Mouse (Mus musculus) intestine, postnatal 0 days (tissue): ENCODE data around the gene Tprgl. TPM values are rescaled to one million over a fixed set of nuclear protein-coding genes. Genes with fewer than 3 reads are reported as not detected.

ENCODE experiments used
- ATAC-seq: fragments of 200-750 bp; cut with Nextera tagmentation; 2 replicates; pipeline ENCODE4 v1.8.0; 2017; ENCODE audit warnings: mild to moderate bottlenecking, moderate TSS enrichment, moderate library complexity
- H3K27ac ChIP-seq: fragments of 300-500 bp; sonication (generic); 2 replicates; pipeline ENCODE4 v1.5.1; 2014; ENCODE audit warnings: mild to moderate bottlenecking, low read depth, low read length, moderate library complexity
- H3K27me3 ChIP-seq: fragments of 300-500 bp; sonication (generic); replicated peaks from 2 replicates; pipeline ENCODE4 v1.6.1; 2014; ENCODE audit warnings: low read length, mixed read lengths; ENCODE audit not compliant: control insufficient read depth, insufficient read depth
- H3K36me3 ChIP-seq: fragments of 300-500 bp; sonication (generic); 2 replicates; pipeline ENCODE4 v1.6.1; 2014; ENCODE audit warnings: mild to moderate bottlenecking, moderate library complexity; ENCODE audit not compliant: control insufficient read depth, insufficient read depth
- H3K4me1 ChIP-seq: fragments of 300-500 bp; sonication (generic); replicated peaks from 2 replicates; pipeline ENCODE4 v1.6.1; 2014; ENCODE audit warnings: antibody characterized with exemption, low read length, mixed read lengths; ENCODE audit not compliant: control insufficient read depth, insufficient read depth
- H3K4me2 ChIP-seq: fragments of 300-500 bp; sonication (generic); replicated peaks from 2 replicates; pipeline ENCODE4 v1.6.1; 2014; ENCODE audit warnings: low read depth, mild to moderate bottlenecking, moderate library complexity
- H3K4me3 ChIP-seq: fragments of 300-500 bp; sonication (generic); 2 replicates; pipeline ENCODE4 v1.5.1; 2014; ENCODE audit warnings: low read depth, low read length
- H3K9ac ChIP-seq: fragments of 300-500 bp; sonication (generic); 2 replicates; pipeline ENCODE4 v1.6.1; 2014; ENCODE audit warnings: mild to moderate bottlenecking, low read depth, low read length
- H3K9me3 ChIP-seq: fragments of 300-500 bp; sonication (generic); 2 replicates; pipeline ENCODE4 v1.6.1; 2016; ENCODE audit warnings: mixed run types; ENCODE audit not compliant: control insufficient read depth
- CTCF ChIP-seq: sonication (generic); IDR thresholded peaks from 2 replicates; pipeline ENCODE4 v1.5.1; 2016; ENCODE audit warnings: low read depth, mild to moderate bottlenecking, control low read depth, antibody characterized with exemption, moderate library complexity
- WGBS: fragments of 180-500 bp; shearing (Covaris S2); extraction: QIAGEN DNeasy Blood & Tissue Kit; methylation state at CpG from one replicate; pipeline ENCODE4 v1.1.7; 2014; 5-methylcytosine and 5-hydroxymethylcytosine counted together
- polyA plus RNA-seq: library from polyadenylated mRNA; unstranded; fragments of >200 nt; fragmentation: Nextera tagmentation; extraction: Ambion mirVana; gene quantifications from 2 replicates; pipeline ENCODE4 v1.2.1, GENCODE M21; 2015

Gene Tprgl
- polyA plus RNA-seq, 1 experiment from 2014 or later, result 95.4 TPM

GRCm38 (mm10) chr4:154167053-154167452 is 6.6 kb upstream of the Tprgl start:
- 0 out of 2 replicates have a peak, but pooled peaks cover 2% of the 10 kb centered on the region for H3K4me1 ChIP-seq
- no peak overlapping the region for H3K27ac ChIP-seq
- peak; percentile 80 for TF ChIP-seq CTCF
- ATAC-seq, result no peak
- H3K9me3 ChIP-seq, result no peaks in the 10 kb centered on the region
- 19% methylated on average over 5 of the region's 5 CpGs for WGBS
- no peak overlapping the region for H3K9ac ChIP-seq
- no peak overlapping the region for H3K4me2 ChIP-seq
- H3K27me3 ChIP-seq, result peaks cover 42% of the 10 kb centered on the region
- no peak overlapping the region for H3K4me3 ChIP-seq
- no peaks in the 10 kb centered on the region for H3K36me3 ChIP-seq

GRCm38 (mm10) chr4:154163296-154163695 is 2.8 kb upstream of the Tprgl start:
- H3K4me3 ChIP-seq, result no peak overlapping the region
- TF ChIP-seq CTCF, result peak; percentile 87

GRCm38 (mm10) chr4:154159961-154160537 is 417 bp downstream of the Tprgl start:
- TF ChIP-seq CTCF, result no peak
- WGBS, result under 1% methylated on average over 44 of the region's 47 CpGs
- Histone ChIP-seq H3K9me3 (no peaks in the 10 kb centered on the region), H3K4me2 (peak overlapping the region; percentile 94), H3K4me1 (0 out of 2 replicates have a peak, but pooled peaks cover 2% of the 10 kb centered on the region), H3K4me3 (peak overlapping the region; percentile 81), H3K27ac (peak overlapping the region; percentile 88), H3K27me3 (no peaks in the 10 kb centered on the region), H3K36me3 (peaks cover 35% of the 10 kb centered on the region), H3K9ac (peak overlapping the region; percentile 79)
- peak; percentile 35 for ATAC-seq

More at GRCm38 (mm10) chr4:154163296-154163695, 2.8 kb upstream of the Tprgl start:
- Histone ChIP-seq H3K9ac (no peak overlapping the region), H3K27ac (no peak overlapping the region), H3K4me2 (no peak overlapping the region), H3K9me3 (no peaks in the 10 kb centered on the region), H3K4me1 (0 out of 2 replicates have a peak, but pooled peaks cover 2% of the 10 kb centered on the region), H3K27me3 (0 out of 2 replicates have a peak, but pooled peaks cover 5% of the 10 kb centered on the region), H3K36me3 (peaks cover 7% of the 10 kb centered on the region; the same call in 1 of the 2 replicates)
- no peak for ATAC-seq
- WGBS, result 19% methylated on average over 7 of the region's 7 CpGs

DNA sequence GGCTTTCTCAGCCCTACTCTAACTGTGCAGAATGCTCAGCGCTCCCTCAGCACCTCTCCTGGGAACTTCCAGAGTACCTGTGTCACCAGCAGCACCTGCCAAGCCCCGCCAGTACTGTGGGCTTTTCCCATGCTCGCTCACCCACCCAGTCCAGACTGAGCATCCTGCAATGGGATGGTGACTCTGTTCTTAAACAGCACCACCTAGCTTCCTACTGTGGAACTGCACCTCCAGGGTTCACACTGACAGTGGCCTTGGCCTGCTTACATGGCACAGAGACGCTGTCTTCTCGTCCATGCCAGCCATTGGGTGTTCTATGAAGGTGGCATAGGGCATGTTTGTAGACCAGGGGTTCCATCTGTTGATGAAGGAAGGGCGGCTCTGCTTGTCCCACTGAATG is 1.5 kb downstream of the Tprgl start:
- Histone ChIP-seq H3K27me3 (no peaks in the 10 kb centered on the region), H3K4me3 (no peak overlapping the region), H3K9me3 (no peaks in the 10 kb centered on the region), H3K4me1 (0 out of 2 replicates have a peak, but pooled peaks cover 2% of the 10 kb centered on the region), H3K9ac (no peak overlapping the region), H3K27ac (no peak overlapping the region), H3K4me2 (peak overlapping the region; percentile 94), H3K36me3 (peaks cover 37% of the 10 kb centered on the region)
- TF ChIP-seq CTCF, result peak; percentile 97
- WGBS, result 13% methylated on average over 6 of the region's 6 CpGs
- no peak for ATAC-seq

- no peak overlapping the region for H3K4me3 ChIP-seq
- H3K9ac ChIP-seq, result no peak overlapping the region
- 0 out of 2 replicates have a peak, but pooled peaks cover 2% of the 10 kb centered on the region for H3K4me1 ChIP-seq
- WGBS, result 94% methylated on average over 14 of the region's 14 CpGs
- no peaks in the 10 kb centered on the region for H3K9me3 ChIP-seq
- TF ChIP-seq CTCF, result no peak
- H3K27me3 ChIP-seq, result no peaks in the 10 kb centered on the region
- ATAC-seq, result no peak
- no peak overlapping the region for H3K27ac ChIP-seq
- no peak overlapping the region for H3K4me2 ChIP-seq
- H3K36me3 ChIP-seq, result peaks cover 42% of the 10 kb centered on the region
Observed at GRCm38 (mm10) chr4:154157970-154158662, 2.4 kb downstream of the Tprgl start.

- 89% methylated on average over 7 of the region's 7 CpGs for WGBS
- Histone ChIP-seq H3K36me3 (peaks cover 51% of the 10 kb centered on the region), H3K4me3 (no peak overlapping the region), H3K4me2 (no peak overlapping the region), H3K27me3 (no peaks in the 10 kb centered on the region), H3K9me3 (no peaks in the 10 kb centered on the region), H3K9ac (no peak overlapping the region), H3K27ac (no peak overlapping the region), H3K4me1 (0 out of 2 replicates have a peak, but pooled peaks cover under 1% of the 10 kb centered on the region)
- no peak for TF ChIP-seq CTCF
- no peak for ATAC-seq
Observed at GRCm38 (mm10) chr4:154156050-154156449, 4.4 kb downstream of the Tprgl start.
